8 mouse cellular contexts compared by ENCODE assay signal in the genomic region with DNA sequence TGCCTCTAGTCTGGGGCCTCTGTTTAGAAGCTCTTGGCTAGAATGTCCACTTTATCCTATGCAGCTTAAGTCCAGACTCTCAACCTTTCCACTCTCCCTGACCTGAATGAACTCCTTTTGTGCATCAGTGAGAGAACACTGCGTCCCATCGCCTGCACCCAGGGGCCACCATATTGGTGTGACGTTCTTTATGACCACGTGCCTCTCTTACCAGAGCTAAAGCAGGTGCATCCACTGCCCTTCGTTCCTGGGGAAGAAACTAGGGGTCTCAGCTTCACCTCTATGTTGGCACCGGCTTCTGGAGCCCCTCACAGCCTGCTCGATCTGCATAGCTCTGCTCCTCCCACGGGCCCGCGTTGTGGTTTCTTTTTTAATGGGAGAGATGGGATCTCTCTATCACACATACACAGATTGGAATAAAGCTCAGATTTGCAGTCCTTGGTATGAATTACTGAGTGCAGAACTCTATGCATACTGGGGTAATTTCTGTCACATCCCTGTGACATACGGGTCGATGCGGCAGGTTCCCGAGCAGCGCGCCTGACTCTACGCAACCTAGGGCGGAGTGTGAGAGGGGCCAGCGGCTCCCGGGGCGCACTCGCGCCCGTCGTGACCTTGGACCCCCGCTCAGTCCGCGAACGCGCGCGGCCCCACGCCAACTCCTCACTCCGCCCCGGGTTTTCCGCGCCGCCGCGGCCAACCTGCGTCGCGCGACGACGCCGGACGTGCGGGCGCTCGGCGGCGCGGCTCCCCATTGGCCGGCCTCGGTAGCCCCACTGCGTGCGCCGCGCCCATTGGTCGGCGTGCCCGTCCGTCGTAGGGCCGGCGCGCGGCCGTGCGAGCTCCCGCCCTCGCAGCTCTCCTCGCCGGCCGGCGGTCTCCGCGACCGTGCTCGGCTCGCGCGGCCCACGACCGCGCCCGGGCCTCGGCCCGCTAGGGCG. TPM values are rescaled to one million over a fixed set of nuclear protein-coding genes. Genes with fewer than 3 reads are reported as not detected.
DNase-seq lines count a peak whose midpoint lies in the region; ATAC-seq and TF ChIP-seq lines count a peak whose summit lies in the region.

Foxk2 (plus strand) TSS at position 831 of the 941 bp plus-strand sequence.

- H3K4me3 ChIP-seq in forebrain, embryonic 11.5 days (ENCODE audit: low read depth, low read length), result peak within 1 kb of the TSS; percentile 98
- H3K4me3 ChIP-seq in heart, embryonic 16.5 days (ENCODE audit: low read length), result peak within 1 kb of the TSS; percentile 82
- peak within 1 kb of the TSS; percentile 95 for H3K4me3 ChIP-seq in liver, embryonic 16.5 days (ENCODE audit: low read depth, low read length)
- peak within 1 kb of the TSS; percentile 99 for H3K4me3 ChIP-seq in neural tube, embryonic 13.5 days
- H3K4me3 ChIP-seq in testis, adult 2 months (ENCODE audit: control insufficient read depth, low read depth, low read length), result peak within 1 kb of the TSS; percentile 96

- TF ChIP-seq CTCF in testis, adult 2 months (IDR thresholded peaks at IDR 0.05; ENCODE audit: control insufficient read depth, insufficient read depth, insufficient replicate concordance, low read depth, low read length), result no peak

- H3K4me2 ChIP-seq in forebrain, embryonic 11.5 days (ENCODE audit: low read depth, low read length, severe bottlenecking), result peak within 1 kb of the TSS; percentile 93
- peak within 1 kb of the TSS; percentile 76 for H3K4me2 ChIP-seq in heart, embryonic 16.5 days (ENCODE audit: low read depth, low read length)
- peak within 1 kb of the TSS; percentile 90 for H3K4me2 ChIP-seq in liver, embryonic 16.5 days (ENCODE audit: low read depth, low read length)
- peak within 1 kb of the TSS; percentile 98 for H3K4me2 ChIP-seq in neural tube, embryonic 13.5 days

- no peaks in the 10 kb centered on the region for H3K27me3 ChIP-seq in forebrain, embryonic 11.5 days (ENCODE audit: control insufficient read depth, insufficient read depth, low read length)
- H3K27me3 ChIP-seq in heart, embryonic 16.5 days (ENCODE audit: control insufficient read depth, insufficient read depth, low read length), result no peaks in the 10 kb centered on the region
- H3K27me3 ChIP-seq in liver, embryonic 16.5 days (ENCODE audit: control insufficient read depth, insufficient read depth, low read depth, low read length), result no peaks in the 10 kb centered on the region
- no peaks in the 10 kb centered on the region for H3K27me3 ChIP-seq in neural tube, embryonic 13.5 days
- no peaks in the 10 kb centered on the region for H3K27me3 ChIP-seq in testis, adult 2 months (ENCODE audit: control insufficient read depth, insufficient read depth, low read length)

- peak within 1 kb of the TSS; percentile 70 for H3K27ac ChIP-seq in forebrain, embryonic 11.5 days (ENCODE audit: low read depth, low read length)
- H3K27ac ChIP-seq in heart, embryonic 16.5 days (ENCODE audit: low read length), result peak within 1 kb of the TSS; percentile 77
- H3K27ac ChIP-seq in liver, embryonic 16.5 days (ENCODE audit: low read length), result peak within 1 kb of the TSS; percentile 83
- H3K27ac ChIP-seq in neural tube, embryonic 13.5 days (replicated peaks), result peak within 1 kb of the TSS; percentile 94
- peak within 1 kb of the TSS; percentile 82 for H3K27ac ChIP-seq in testis, adult 2 months (ENCODE audit: control insufficient read depth, insufficient read depth, low read depth, low read length)

- H3K9me3 ChIP-seq in forebrain, embryonic 11.5 days (ENCODE audit: control insufficient read depth, low read length), result no peaks in the 10 kb centered on the region
- no peaks in the 10 kb centered on the region for H3K9me3 ChIP-seq in heart, embryonic 16.5 days (replicated peaks; ENCODE audit: control insufficient read depth, low read length)
- no peaks in the 10 kb centered on the region for H3K9me3 ChIP-seq in liver, embryonic 16.5 days (replicated peaks; ENCODE audit: control insufficient read depth, low read length)
- H3K9me3 ChIP-seq in neural tube, embryonic 13.5 days, result no peaks in the 10 kb centered on the region

- WGBS in forebrain, embryonic 11.5 days, result under 1% methylated on average over 87 of the region's 91 CpGs
- 1% methylated on average over 90 of the region's 91 CpGs for WGBS in heart, embryonic 16.5 days
- WGBS in liver, embryonic 16.5 days (ENCODE audit: insufficient replicate concordance), result under 1% methylated on average over 91 of the region's 91 CpGs
- 0% methylated on average over 70 of the region's 91 CpGs for WGBS in neural tube, embryonic 13.5 days

- no peak; the same call in 1 of the 2 replicates for TF ChIP-seq POLR2A in testis, adult 2 months (IDR thresholded peaks at IDR 0.05; ENCODE audit: control insufficient read depth, low read depth, low read length)

- DNase-seq in CD8-positive naive resting alpha-beta T cell, adult 2 months (ENCODE audit: low read depth in 2 of 2, low spot score in 2 of 2), result peak; percentile 73 to 85
- peak; percentile 62 for DNase-seq in c-Kit-positive CD71-negative TER-119-negative erythroid progenitor cells, embryonic 14.5 days (ENCODE audit: low read depth)
- peak; percentile 94 for DNase-seq in forebrain, embryonic 11.5 days (ENCODE audit: low spot score)
- peak; percentile 94 to 97 for DNase-seq in kidney, postnatal 4 days

- peak; percentile 98 for ATAC-seq in forebrain, embryonic 11.5 days (replicated peaks; ENCODE audit: low FRiP score)
- peak; percentile 98 for ATAC-seq in heart, embryonic 16.5 days (replicated peaks; ENCODE audit: extremely low read depth, insufficient read depth, low FRiP score)
- peak; percentile 98 for ATAC-seq in liver, embryonic 16.5 days (ENCODE audit: low read depth)
- peak; percentile 97 for ATAC-seq in neural tube, embryonic 13.5 days (ENCODE audit: low read depth)

- no peaks in the 10 kb centered on the region; the same call in 1 of the 2 replicates for H3K36me3 ChIP-seq in forebrain, embryonic 11.5 days (ENCODE audit: control insufficient read depth, insufficient read depth, low read length)
- peaks cover 5% of the 10 kb centered on the region for H3K36me3 ChIP-seq in heart, embryonic 16.5 days (ENCODE audit: control insufficient read depth, insufficient read depth)
- H3K36me3 ChIP-seq in liver, embryonic 16.5 days (ENCODE audit: control insufficient read depth, insufficient read depth), result peaks cover 32% of the 10 kb centered on the region
- peaks cover 56% of the 10 kb centered on the region for H3K36me3 ChIP-seq in neural tube, embryonic 13.5 days
- no peaks in the 10 kb centered on the region for H3K36me3 ChIP-seq in testis, adult 2 months (ENCODE audit: control insufficient read depth, insufficient read depth, low read length)

- H3K9ac ChIP-seq in forebrain, embryonic 11.5 days (ENCODE audit: low read length), result peak within 1 kb of the TSS; percentile 97
- peak within 1 kb of the TSS; percentile 91 for H3K9ac ChIP-seq in heart, embryonic 16.5 days (ENCODE audit: low read length)
- H3K9ac ChIP-seq in liver, embryonic 16.5 days (ENCODE audit: low read depth, low read length), result peak within 1 kb of the TSS; percentile 96
- peak within 1 kb of the TSS; percentile 98 for H3K9ac ChIP-seq in neural tube, embryonic 13.5 days

- peaks cover 4% of the 10 kb centered on the region; the same call in 1 of the 2 replicates for H3K4me1 ChIP-seq in forebrain, embryonic 11.5 days (replicated peaks; ENCODE audit: control insufficient read depth, insufficient read depth, low read length)
- H3K4me1 ChIP-seq in heart, embryonic 16.5 days (ENCODE audit: control insufficient read depth, insufficient read depth, low read length), result peaks cover 16% of the 10 kb centered on the region
- peaks cover 25% of the 10 kb centered on the region for H3K4me1 ChIP-seq in liver, embryonic 16.5 days (ENCODE audit: control insufficient read depth, low read depth, low read length)
- peaks cover 41% of the 10 kb centered on the region for H3K4me1 ChIP-seq in neural tube, embryonic 13.5 days (replicated peaks)
- H3K4me1 ChIP-seq in testis, adult 2 months (ENCODE audit: control insufficient read depth, insufficient read depth, low read length), result peaks cover 10% of the 10 kb centered on the region

RNA-seq across cellular contexts. Expression of gene Foxk2, which starts in this region (rescaled TPM):
- 16.4 and 21.8 TPM in 2 replicates for polyA plus RNA-seq in forebrain, embryonic 11.5 days (2014; fragmentation: Nextera tagmentation; extraction: Ambion mirVana)
- polyA plus RNA-seq in heart, embryonic 16.5 days (2015; fragmentation: Nextera tagmentation; extraction: Ambion mirVana), result 4.6 and 6.4 TPM in 2 replicates
- polyA plus RNA-seq in liver, embryonic 16.5 days (2015; fragmentation: Nextera tagmentation; extraction: Ambion mirVana), result 2.1 and 2.3 TPM in 2 replicates
- polyA plus RNA-seq in neural tube, embryonic 13.5 days (2015; fragmentation: Nextera tagmentation; extraction: Ambion mirVana), result 10.5 and 10.9 TPM in 2 replicates
- polyA plus RNA-seq in testis, adult 2 months (2012; rRNA removed), result 78.5 and 80.0 TPM in 2 replicates

Comparison
In these comparisons a context has a peak if more than half of its experiments do, and no peak if none do; other contexts are left out.
1. Peak in every context shown above with its lines: DNase-seq, ATAC-seq, H3K4me3 ChIP-seq and H3K27ac ChIP-seq.